Mouse (Mus musculus) megakaryocyte, embryonic 14.5 days (primary cell): ENCODE measurements around the gene Olfr372.
"Not testable (repeated sequence)": the region's sequence is repeated elsewhere in the genome, so short reads cannot be mapped to it uniquely, and the experiment has no call there.

Source experiments
- FLI1 ChIP-seq: IDR thresholded peaks from 2 replicates; pipeline ENCODE4 v1.6.1; 2012; ENCODE audit warnings: low read length, inconsistent platforms, mixed read lengths
- GATA1 ChIP-seq: IDR thresholded peaks from 3 replicates; pipeline ENCODE4 v1.6.1; 2012; ENCODE audit warnings: mixed read lengths, low read length, inconsistent platforms, borderline replicate concordance

- TF ChIP-seq GATA1, FLI1: not testable (repeated sequence)
These were observed 46.6 kb downstream of the Olfr372 start for GRCm38 (mm10) chr8:72087611-72088010.
